Mouse (Mus musculus) ES-E14 (cell line): ENCODE data around the gene Tmem145. TPM values are rescaled to one million over a fixed set of nuclear protein-coding genes. Genes with fewer than 3 reads are reported as not detected.
A peak's percentile ranks its signal among the peaks of the same experiment; 100 is the strongest.

Experiments
- DNase-seq: peaks from one replicate; pipeline ENCODE4 v3.0.0-alpha.2; 2013; ENCODE audit warnings: low read depth, low spot score
- H3K27ac ChIP-seq: 2 replicates; pipeline ENCODE4 v1.5.1; 2012; ENCODE audit warnings: low read depth, mild to moderate bottlenecking, low read length, moderate library complexity, mixed read lengths; ENCODE audit not compliant: poor library complexity, insufficient read depth, severe bottlenecking
- H3K36me3 ChIP-seq: 2 replicates; pipeline ENCODE4 v1.6.1; 2012; ENCODE audit warnings: mild to moderate bottlenecking, low read length, moderate library complexity, mixed read lengths; ENCODE audit not compliant: control insufficient read depth, poor library complexity, insufficient read depth, severe bottlenecking
- H3K4me1 ChIP-seq, 2 experiments: fragments of 150-350 bp in 1 of 2; sonication (generic) in 1 of 2; 2 replicates each; pipeline ENCODE4 v1.6.1; 2012; ENCODE audit warnings: low read length in 2 of 2, mild to moderate bottlenecking in 1 of 2, mixed read lengths in 1 of 2; ENCODE audit not compliant: control insufficient read depth in 2 of 2, insufficient read depth in 2 of 2, poor library complexity in 1 of 2
- H3K4me3 ChIP-seq, 2 experiments: fragments of 150-350 bp in 1 of 2; sonication (generic) in 1 of 2; 2 replicates each; pipeline ENCODE4 v1.5.1; 2012; ENCODE audit warnings: low read length in 2 of 2, low read depth in 1 of 2, mild to moderate bottlenecking in 1 of 2, mixed read lengths in 1 of 2; ENCODE audit not compliant: insufficient read depth in 1 of 2, poor library complexity in 1 of 2, severe bottlenecking in 1 of 2
- H3K9ac ChIP-seq: 2 replicates; pipeline ENCODE4 v1.6.1; 2012; ENCODE audit warnings: low read depth, mild to moderate bottlenecking, low read length, mixed read lengths; ENCODE audit not compliant: poor library complexity, insufficient read depth, severe bottlenecking
- H3K9me3 ChIP-seq: fragments of 150-350 bp; sonication (generic); 2 replicates; pipeline ENCODE4 v1.6.1; 2012; ENCODE audit warnings: low read depth, mild to moderate bottlenecking, low read length; ENCODE audit not compliant: control insufficient read depth, insufficient read depth
- CHD2 ChIP-seq: IDR thresholded peaks from 2 replicates; pipeline ENCODE4 v1.6.1; 2014; ENCODE audit warnings: mild to moderate bottlenecking, low read depth, low read length, inconsistent platforms
- HCFC1 ChIP-seq: IDR thresholded peaks from 2 replicates; pipeline ENCODE4 v1.6.1; 2012; ENCODE audit warnings: low read length, inconsistent platforms, borderline replicate concordance; ENCODE audit not compliant: insufficient read depth
- MAFK ChIP-seq: IDR thresholded peaks from 2 replicates; pipeline ENCODE4 v1.6.1; 2014; ENCODE audit warnings: mild to moderate bottlenecking, low read depth, low read length, inconsistent platforms; ENCODE audit not compliant: insufficient read depth
- ZC3H11A ChIP-seq: IDR thresholded peaks from 2 replicates; pipeline ENCODE4 v1.6.1; 2012; ENCODE audit warnings: low read depth, mild to moderate bottlenecking, inconsistent platforms, low read length, borderline replicate concordance
- ZNF384 ChIP-seq: IDR thresholded peaks from 2 replicates; pipeline ENCODE4 v1.6.1; 2012; ENCODE audit warnings: low read depth, low read length, inconsistent platforms
- in situ Hi-C, 2 experiments: fragments of 600-800 bp; cut with MboI; formaldehyde crosslinking; loops; one replicate each; pipeline ENCODE4 v1.15.1; 2025; ENCODE audit warnings: low sequenced_read_pairs in 2 of 2, inconsistent platforms in 1 of 2; ENCODE audit not compliant: unreplicated experiment in 2 of 2
- total RNA-seq: library from RNA; depleted of rRNA; stranded (reverse); fragments of 300-350 nt; gene quantifications from 2 replicates; pipeline ENCODE4 v1.2.3, GENCODE M21; 2012

The Tmem145 gene
- total RNA-seq, 1 experiment = 1.2 TPM

GRCm38 (mm10) chr7:25314606-25315305 is 8.8 kb downstream of the Tmem145 start:
- Histone ChIP-seq H3K9ac (peak overlapping the region; percentile 74), H3K9me3 (no peaks in the 10 kb centered on the region), H3K36me3 (no peaks in the 10 kb centered on the region), H3K27ac (no peak overlapping the region), H3K4me1 (peaks cover 2 to 5% of the 10 kb centered on the region in 2 experiments; a peak in 2 of 4 replicates), H3K4me3 (peak overlapping the region; percentile 64 to 77)
- no peak for DNase-seq
- in situ Hi-C loops = no loop called here
- TF ChIP-seq HCFC1 (no peak), CHD2 (no peak), ZC3H11A (no peak), MAFK (no peak)

GRCm38 (mm10) chr7:25315306-25316041 is 9.6 kb downstream of the Tmem145 start:
- no peak for DNase-seq
- Histone ChIP-seq H3K27ac (peak overlapping the region; percentile 19; the same call in 1 of the 2 replicates), H3K9ac (peak overlapping the region; percentile 74), H3K9me3 (no peaks in the 10 kb centered on the region), H3K36me3 (no peaks in the 10 kb centered on the region), H3K4me1 (peaks cover 2 to 5% of the 10 kb centered on the region in 2 experiments; a peak in 2 of 4 replicates), H3K4me3 (peak overlapping the region; percentile 64 to 77)
- TF ChIP-seq CHD2 = no peak
- no peak for TF ChIP-seq ZC3H11A
- TF ChIP-seq ZNF384 = no peak
- no peak for TF ChIP-seq MAFK
- TF ChIP-seq HCFC1 = no peak
- in situ Hi-C loops = no loop called here

GRCm38 (mm10) chr7:25316532-25317445 is 10.9 kb downstream of the Tmem145 start, which contains the start of gene Megf8:
Megf8 (plus strand) TSS chr7:25317164.
- DNase-seq = peak; percentile 97
- Histone ChIP-seq H3K27ac (peak within 1 kb of the TSS; percentile 19), H3K4me3 (peak within 1 kb of the TSS; percentile 77), H3K9me3 (no peaks in the 10 kb centered on the region), H3K9ac (peak within 1 kb of the TSS; percentile 76), H3K36me3 (no peaks in the 10 kb centered on the region), H3K4me1 (peaks cover 6 to 9% of the 10 kb centered on the region in 2 experiments)
- TF ChIP-seq MAFK (0 out of 2 replicates have a peak, but pooled peaks have one; percentile 42), ZC3H11A (no peak), CHD2 (peak; percentile 92; the same call in 1 of the 2 replicates), HCFC1 (peak; percentile 75), ZNF384 (no peak)
- in situ Hi-C loops = no loop called here

- no peak for TF ChIP-seq ZC3H11A
- TF ChIP-seq MAFK = no peak
- TF ChIP-seq CHD2 = no peak
- TF ChIP-seq HCFC1 = no peak
- no peak for TF ChIP-seq ZNF384
- H3K9me3 ChIP-seq = no peaks in the 10 kb centered on the region
- H3K4me1 ChIP-seq = peaks cover 6 to 10% of the 10 kb centered on the region in 2 experiments
- no peaks in the 10 kb centered on the region for H3K36me3 ChIP-seq
- H3K4me3 ChIP-seq = peak overlapping the region; percentile 76 to 77
- peak overlapping the region; percentile 16 for H3K27ac ChIP-seq
- no peak for DNase-seq
- in situ Hi-C loops = no loop called here
- H3K9ac ChIP-seq = peak overlapping the region; percentile 76
Observed at GRCm38 (mm10) chr7:25317446-25317999, 11.6 kb downstream of the Tmem145 start.
